Mouse (Mus musculus) testis, postnatal 10 days (tissue): ENCODE measurements around the gene Xpnpep1.

Experiments
- DNase-seq: peaks from one replicate; pipeline ENCODE4 v3.0.0; 2021; ENCODE audit warnings: low spot score

Xpnpep1 gene

DNA sequence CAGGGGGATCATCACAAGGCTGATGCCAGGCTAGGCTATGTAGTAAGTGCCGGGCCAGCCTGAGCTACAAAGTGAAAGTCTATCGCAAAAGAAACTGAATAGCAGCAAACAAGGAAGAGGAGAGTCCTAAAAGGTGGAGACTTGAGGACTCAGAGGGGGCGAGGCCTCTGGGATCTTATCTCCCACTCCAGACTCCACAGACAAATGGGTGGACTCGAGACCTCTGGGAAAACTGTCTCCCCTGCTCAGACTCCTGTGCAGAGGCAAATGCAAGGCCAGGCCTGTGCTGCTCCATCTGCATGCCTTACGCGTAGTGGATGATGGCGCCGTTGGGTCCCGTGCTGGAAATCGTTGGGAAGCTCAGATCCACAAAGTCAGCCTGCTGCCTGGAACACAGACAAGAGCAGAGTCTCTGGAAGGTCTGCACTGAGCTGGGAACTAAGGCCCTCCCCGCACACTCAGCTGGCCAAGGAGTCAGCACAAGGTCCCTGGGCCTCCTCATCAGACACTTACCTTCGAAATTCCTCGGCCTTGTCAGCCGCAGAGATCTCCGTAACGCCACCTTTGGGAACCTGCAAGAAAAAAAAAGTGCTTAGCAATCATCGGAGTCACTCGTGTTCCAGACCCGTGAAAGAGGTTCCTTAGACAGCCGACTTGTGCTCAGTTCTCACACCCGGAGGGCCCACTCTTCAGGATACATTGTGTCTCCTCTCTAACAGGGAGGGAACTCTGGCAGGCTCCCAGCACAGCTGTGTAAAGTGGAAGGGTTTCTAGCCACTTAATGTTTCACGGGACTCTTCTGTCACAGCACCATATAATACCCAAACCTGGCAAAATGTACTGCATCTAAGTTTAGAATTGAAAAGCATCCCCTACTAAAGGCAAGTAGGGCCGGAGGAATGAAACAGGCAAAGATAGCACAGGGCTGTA, 37.6 kb downstream of the Xpnpep1 start:
- DNase-seq, result peak; percentile 76

- DNase-seq, result no peak
Measured at GRCm38 (mm10) chr19:52992880-52993440, 47.1 kb downstream of the Xpnpep1 start.

DNA sequence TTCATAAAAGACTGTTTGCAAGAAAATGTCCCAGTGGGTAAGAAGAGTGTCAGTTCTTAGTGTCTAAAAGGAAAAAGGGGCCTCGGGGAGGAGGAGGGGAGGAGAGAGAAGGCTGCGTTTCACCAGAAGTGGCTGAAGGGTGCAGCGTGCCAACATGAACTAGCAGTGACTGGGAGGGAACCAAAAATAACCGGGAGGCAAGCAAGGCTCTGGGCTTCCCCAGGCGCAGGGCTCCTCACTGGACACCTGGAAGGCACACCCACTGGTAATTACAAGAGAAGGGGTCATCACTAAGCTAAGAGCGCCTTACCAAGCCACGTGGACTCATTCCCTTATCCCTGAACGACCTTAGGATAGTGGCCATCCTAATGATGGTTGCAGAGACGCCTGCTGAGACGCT, 48.1 kb downstream of the Xpnpep1 start:
- DNase-seq, result no peak

GRCm38 (mm10) chr19:52979020-52979711, 60.8 kb downstream of the Xpnpep1 start:
- DNase-seq, result peak; percentile 34

GRCm38 (mm10) chr19:52975564-52976185, 64.3 kb downstream of the Xpnpep1 start:
- peak; percentile 92 for DNase-seq

- no peak for DNase-seq
Measured at GRCm38 (mm10) chr19:52966339-52966738, 73.7 kb downstream of the Xpnpep1 start.

- no peak for DNase-seq
Measured at GRCm38 (mm10) chr19:52962745-52963144, 77.3 kb downstream of the Xpnpep1 start.

DNA sequence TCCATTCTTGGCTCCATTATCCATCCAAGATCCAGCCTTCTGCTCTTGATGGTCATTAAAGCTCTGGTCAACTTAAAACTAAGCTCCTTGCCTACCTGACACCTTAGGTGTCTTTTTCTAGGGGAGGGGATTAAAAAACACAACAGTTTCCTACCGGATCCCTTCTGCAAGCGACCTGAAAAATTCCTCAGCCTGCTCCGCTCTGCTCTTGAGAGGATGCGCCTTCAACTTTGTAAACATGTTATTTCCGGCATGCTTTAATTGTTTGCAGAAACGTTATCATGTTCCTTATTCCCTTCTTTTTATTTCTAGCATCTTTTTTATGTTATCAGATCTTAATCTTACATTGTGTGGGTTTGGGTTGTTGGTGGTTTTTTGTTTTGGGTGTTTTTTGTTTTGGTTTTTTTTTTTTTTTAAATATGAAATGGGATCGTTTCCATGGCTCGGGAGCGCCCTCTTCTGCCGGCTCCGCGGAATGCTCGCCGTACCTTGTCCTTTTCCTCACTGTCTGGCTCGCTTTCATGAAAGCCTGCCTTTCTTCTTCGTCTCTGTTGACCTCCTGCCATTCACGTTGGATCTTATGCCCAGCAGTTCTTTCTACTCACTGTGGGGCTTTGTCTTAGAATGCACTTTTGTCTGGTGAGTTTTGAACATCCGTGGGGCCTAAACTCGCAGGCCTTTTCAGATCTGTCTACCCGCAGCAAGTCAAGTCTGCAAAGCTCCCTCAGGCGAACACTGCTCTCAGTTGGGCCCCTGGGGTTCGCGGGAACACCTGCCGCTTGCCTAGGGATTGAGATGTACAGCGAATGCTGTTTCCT, 117.1 kb downstream of the Xpnpep1 start:
- peak; percentile 81 for DNase-seq

DNA sequence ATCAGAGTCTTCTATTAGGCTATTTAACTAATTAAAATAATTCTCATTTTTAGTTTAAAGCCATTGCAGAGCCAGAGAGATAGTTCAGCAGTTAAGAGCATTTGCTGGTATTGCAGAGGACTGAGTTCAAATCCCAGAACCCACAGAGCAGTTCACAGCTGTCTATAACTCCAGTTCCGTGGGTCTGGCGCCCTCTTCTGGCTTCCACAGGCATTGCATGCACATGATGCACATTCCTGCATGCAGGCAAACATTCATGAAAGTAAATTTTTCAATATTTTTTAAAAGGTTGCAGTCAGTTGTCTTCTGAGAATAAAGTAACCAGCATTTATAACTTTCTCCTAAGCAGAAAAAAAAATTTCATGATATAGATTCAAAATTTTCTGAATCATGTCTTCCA, 135.8 kb downstream of the Xpnpep1 start:
- peak; percentile 47 for DNase-seq

- no peak for DNase-seq
Measured at GRCm38 (mm10) chr19:52891807-52892442, 148.1 kb downstream of the Xpnpep1 start.
